Mouse (Mus musculus) forebrain, embryonic 15.5 days (tissue): ENCODE results near the gene Ropn1l. TPM values are rescaled to one million over a fixed set of nuclear protein-coding genes. Genes with fewer than 3 reads are reported as not detected.

ENCODE experiments used
- ATAC-seq: fragments of 200-750 bp; cut with Nextera tagmentation; replicated peaks from 2 replicates; pipeline ENCODE4 v1.8.0; 2017; ENCODE audit warnings: mild to moderate bottlenecking, moderate TSS enrichment, moderate library complexity
- H3K27ac ChIP-seq: fragments of 300-500 bp; sonication (generic); replicated peaks from 2 replicates; pipeline ENCODE4 v1.5.1; 2015; ENCODE audit warnings: mild to moderate bottlenecking, inconsistent platforms
- H3K27me3 ChIP-seq: fragments of 300-500 bp; sonication (generic); 2 replicates; pipeline ENCODE4 v1.6.1; 2015; ENCODE audit warnings: inconsistent platforms
- H3K36me3 ChIP-seq: fragments of 300-500 bp; sonication (generic); 2 replicates; pipeline ENCODE4 v1.6.1; 2015; ENCODE audit warnings: mild to moderate bottlenecking, inconsistent platforms
- H3K4me1 ChIP-seq: fragments of 300-500 bp; sonication (generic); 2 replicates; pipeline ENCODE4 v1.6.1; 2015; ENCODE audit warnings: inconsistent platforms
- H3K4me2 ChIP-seq: fragments of 300-500 bp; sonication (generic); replicated peaks from 2 replicates; pipeline ENCODE4 v1.6.1; 2015; ENCODE audit warnings: mild to moderate bottlenecking, inconsistent platforms
- H3K4me3 ChIP-seq: fragments of 300-500 bp; sonication (generic); 2 replicates; pipeline ENCODE4 v1.5.1; 2015; ENCODE audit warnings: mild to moderate bottlenecking, inconsistent platforms
- H3K9ac ChIP-seq: fragments of 300-500 bp; sonication (generic); replicated peaks from 2 replicates; pipeline ENCODE4 v1.6.1; 2015; ENCODE audit warnings: mild to moderate bottlenecking, inconsistent platforms
- H3K9me3 ChIP-seq: fragments of 300-500 bp; sonication (generic); 2 replicates; pipeline ENCODE4 v1.6.1; 2016; ENCODE audit warnings: inconsistent platforms
- WGBS: fragments of 180-500 bp; shearing (Covaris S2); methylation state at CpG from one replicate; pipeline ENCODE4 v1.1.7; 2015; ENCODE audit warnings: mixed read lengths; 5-methylcytosine and 5-hydroxymethylcytosine counted together
- polyA plus RNA-seq: library from polyadenylated mRNA; unstranded; fragments of >200 nt; fragmentation: Nextera tagmentation; extraction: Ambion mirVana; gene quantifications from 2 replicates; pipeline ENCODE4 v1.2.1, GENCODE M21; 2015

The Ropn1l gene
- polyA plus RNA-seq, 1 experiment from 2014 or later, result 1.9 TPM

DNA sequence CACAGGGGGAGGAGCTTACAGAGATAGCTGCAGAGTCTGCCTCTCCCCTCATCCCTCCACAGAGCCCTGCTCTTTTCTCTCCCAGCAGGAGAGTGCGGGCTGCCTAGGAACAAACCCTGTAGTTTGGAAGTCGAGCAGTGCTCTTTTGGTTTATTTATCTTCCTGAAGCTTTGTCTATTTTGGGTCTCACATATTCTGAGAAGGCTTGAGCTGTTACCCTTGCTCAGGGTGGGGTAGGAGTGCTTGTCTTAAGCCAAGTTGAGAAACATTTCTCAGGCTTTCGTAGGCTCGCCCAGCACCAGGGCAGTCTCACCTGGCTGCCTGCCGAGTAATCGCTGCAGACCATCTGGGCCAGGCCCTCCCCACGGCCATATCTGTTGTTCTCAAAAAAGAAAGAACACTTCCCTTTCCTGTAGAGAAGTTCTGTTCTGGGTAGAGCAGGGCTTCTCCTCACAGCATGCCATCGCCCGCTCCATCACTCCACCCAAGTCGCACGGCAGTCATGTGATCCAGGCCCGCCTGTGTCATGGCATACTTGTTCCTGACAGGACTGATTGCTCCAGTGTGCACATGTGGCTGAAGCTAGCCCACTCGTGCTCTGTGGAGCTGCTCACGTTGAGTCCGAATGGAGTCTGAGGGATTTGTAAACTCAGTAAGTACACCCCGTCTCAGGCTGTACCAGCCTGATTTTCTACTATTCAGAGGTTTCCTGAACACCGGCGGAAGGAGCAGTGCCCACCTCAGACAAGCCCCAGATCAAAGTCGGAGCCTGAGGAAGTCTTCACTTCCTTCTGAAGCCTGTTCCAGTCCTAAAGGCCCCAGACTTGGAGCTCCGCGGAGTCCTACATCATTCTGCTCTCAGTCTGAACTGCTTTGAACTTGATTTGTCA is 35.5 kb downstream of the Ropn1l start:
- 0 out of 2 replicates have a peak overlapping the region, but pooled peaks have one; percentile 3 for H3K27ac ChIP-seq
- no peak overlapping the region for H3K9ac ChIP-seq
- H3K27me3 ChIP-seq, result no peaks in the 10 kb centered on the region
- no peaks in the 10 kb centered on the region for H3K4me1 ChIP-seq
- H3K4me3 ChIP-seq, result no peak overlapping the region
- H3K4me2 ChIP-seq, result no peak overlapping the region
- no peaks in the 10 kb centered on the region for H3K9me3 ChIP-seq
- 78% methylated on average over 21 of the region's 21 CpGs for WGBS
- H3K36me3 ChIP-seq, result no peaks in the 10 kb centered on the region
- ATAC-seq, result peak; percentile 34; the same call in 1 of the 2 replicates

DNA sequence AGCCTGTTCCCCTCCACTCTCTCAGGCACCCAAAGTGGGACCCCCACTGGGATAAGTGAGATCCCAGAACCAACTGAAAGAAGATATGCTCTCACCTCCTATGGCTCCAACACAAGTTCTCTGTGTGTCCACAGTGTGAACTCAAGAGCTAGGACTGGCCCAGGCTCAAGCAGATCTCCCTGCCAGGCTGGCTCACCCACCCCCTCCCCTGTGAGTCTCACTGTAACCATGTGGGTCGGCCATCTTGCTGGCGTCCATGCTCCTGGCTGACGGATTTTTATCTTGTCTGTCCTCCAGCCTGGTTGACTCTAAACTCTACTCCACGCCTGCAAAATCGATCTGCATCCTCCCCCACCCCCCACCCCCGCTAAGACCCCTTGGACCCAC is 36.1 kb downstream of the Ropn1l start:
- no peaks in the 10 kb centered on the region for H3K36me3 ChIP-seq
- no peak overlapping the region for H3K9ac ChIP-seq
- no peaks in the 10 kb centered on the region for H3K4me1 ChIP-seq
- no peak overlapping the region for H3K27ac ChIP-seq
- no peaks in the 10 kb centered on the region for H3K27me3 ChIP-seq
- H3K4me3 ChIP-seq, result no peak overlapping the region
- no peak for ATAC-seq
- 77% methylated on average over 6 of the region's 6 CpGs for WGBS
- no peaks in the 10 kb centered on the region for H3K9me3 ChIP-seq
- no peak overlapping the region for H3K4me2 ChIP-seq

DNA sequence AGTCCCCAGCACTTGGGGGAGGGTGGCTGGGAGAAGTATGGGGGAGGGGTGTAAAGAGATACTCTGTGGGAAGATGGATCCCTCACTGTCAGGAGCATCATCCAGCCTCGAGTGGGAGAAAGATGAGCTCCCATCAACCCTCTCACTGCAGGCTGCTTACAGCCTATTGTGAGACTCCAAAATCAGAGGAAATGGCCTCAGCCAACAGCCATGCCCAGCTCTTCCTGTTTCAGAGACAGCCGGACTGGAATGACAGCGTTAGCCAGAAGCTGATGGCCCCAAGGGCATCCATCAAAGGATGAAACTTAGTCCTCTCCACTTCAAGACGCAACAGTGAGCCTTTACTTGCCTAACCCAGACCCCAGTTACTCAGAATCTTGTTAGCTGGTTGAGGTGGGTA is 38.4 kb downstream of the Ropn1l start:
- Histone ChIP-seq H3K4me1 (no peaks in the 10 kb centered on the region), H3K9me3 (no peaks in the 10 kb centered on the region), H3K9ac (no peak overlapping the region), H3K27ac (no peak overlapping the region), H3K36me3 (no peaks in the 10 kb centered on the region), H3K27me3 (no peaks in the 10 kb centered on the region), H3K4me3 (no peak overlapping the region), H3K4me2 (no peak overlapping the region)
- 80% methylated on average over 4 of the region's 4 CpGs for WGBS
- no peak for ATAC-seq

DNA sequence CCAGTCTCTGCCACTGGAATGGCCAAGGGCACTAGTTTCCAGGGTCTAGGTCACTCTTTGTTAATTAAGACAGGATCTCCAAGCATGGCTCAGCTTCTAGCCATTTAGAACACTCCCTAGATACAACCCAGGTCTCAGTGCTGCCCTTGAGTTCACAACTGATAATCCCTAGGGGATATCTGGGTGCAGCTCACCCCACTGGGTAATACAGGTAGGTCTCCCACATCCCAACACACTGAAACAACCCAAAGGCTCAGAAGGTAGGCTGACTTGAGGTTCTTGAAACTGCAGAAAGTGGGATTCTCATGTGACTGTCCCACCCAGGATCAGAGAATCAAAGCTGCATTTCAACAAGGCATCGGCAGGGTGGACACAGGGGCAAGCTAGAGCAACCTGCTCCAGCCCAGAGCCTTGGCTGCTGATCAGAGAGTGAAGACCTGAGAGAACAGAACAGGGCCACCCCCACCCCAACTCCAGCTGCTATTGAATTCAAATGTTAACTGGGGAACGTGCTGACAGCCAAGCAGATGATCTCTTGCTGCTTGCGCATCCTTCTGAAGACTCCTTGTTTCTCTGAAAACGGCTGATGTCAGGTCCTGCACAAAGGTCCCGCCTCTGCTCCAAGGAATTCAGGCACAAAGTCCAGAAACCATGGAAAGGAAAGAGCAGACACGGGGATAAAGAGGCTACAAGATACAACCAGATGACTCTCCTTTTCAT is 39.2 kb downstream of the Ropn1l start:
- Histone ChIP-seq H3K9me3 (no peaks in the 10 kb centered on the region), H3K27me3 (no peaks in the 10 kb centered on the region), H3K36me3 (no peaks in the 10 kb centered on the region), H3K9ac (no peak overlapping the region), H3K4me1 (no peaks in the 10 kb centered on the region), H3K27ac (no peak overlapping the region), H3K4me2 (no peak overlapping the region), H3K4me3 (no peak overlapping the region)
- no peak for ATAC-seq
- 54% methylated on average over 6 of the region's 6 CpGs for WGBS

DNA sequence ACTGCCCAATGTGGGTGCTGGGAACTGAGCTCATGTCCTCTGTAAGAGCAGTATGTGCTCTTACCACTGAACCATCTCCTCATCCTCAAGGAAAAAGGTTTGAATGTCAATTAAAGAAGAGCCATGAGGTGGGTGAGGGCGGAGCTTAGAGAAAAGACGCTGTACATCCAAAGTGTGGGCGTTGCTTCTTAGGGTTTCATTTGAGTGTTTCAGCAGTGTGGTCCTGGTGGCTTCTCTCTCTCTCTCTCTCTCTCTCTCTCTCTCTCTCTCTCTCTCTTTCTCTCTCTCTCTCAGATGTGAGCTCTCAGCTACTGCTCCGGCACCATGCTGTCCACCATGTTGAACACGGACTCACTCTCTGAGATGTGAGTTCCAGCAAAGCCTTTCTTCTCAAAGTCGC is 39.9 kb downstream of the Ropn1l start:
- no peaks in the 10 kb centered on the region for H3K36me3 ChIP-seq
- 90% methylated on average over 6 of the region's 6 CpGs for WGBS
- H3K4me2 ChIP-seq, result no peak overlapping the region
- H3K4me1 ChIP-seq, result no peaks in the 10 kb centered on the region
- no peak overlapping the region for H3K4me3 ChIP-seq
- no peaks in the 10 kb centered on the region for H3K27me3 ChIP-seq
- no peak for ATAC-seq
- no peaks in the 10 kb centered on the region for H3K9me3 ChIP-seq
- H3K9ac ChIP-seq, result no peak overlapping the region
- no peak overlapping the region for H3K27ac ChIP-seq

DNA sequence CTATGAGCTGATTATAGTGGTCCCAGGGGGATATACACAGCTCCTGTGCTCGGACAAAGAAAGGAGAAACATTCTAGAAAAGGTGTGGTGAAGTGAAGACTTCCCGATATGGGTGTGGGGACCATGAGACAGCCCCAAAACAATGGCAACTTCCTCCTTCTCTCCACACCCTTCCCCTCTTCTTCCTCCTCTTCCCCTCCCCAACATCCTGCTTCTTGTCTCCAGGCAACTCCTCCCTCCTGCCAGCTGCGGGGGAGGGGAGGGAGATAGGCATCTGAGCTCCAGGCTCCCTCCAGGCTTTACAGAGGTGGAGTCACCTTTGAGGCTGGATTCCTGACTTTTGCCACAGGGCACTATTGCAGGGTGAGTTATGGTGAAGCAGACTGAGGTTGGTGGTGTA is 40.6 kb downstream of the Ropn1l start:
- H3K4me2 ChIP-seq, result no peak overlapping the region
- H3K27me3 ChIP-seq, result no peaks in the 10 kb centered on the region
- H3K4me3 ChIP-seq, result no peak overlapping the region
- H3K36me3 ChIP-seq, result no peaks in the 10 kb centered on the region
- no peak for ATAC-seq
- no peaks in the 10 kb centered on the region for H3K4me1 ChIP-seq
- no peaks in the 10 kb centered on the region for H3K9me3 ChIP-seq
- no peak overlapping the region for H3K9ac ChIP-seq
- WGBS, result 51% methylated on average over 3 of the region's 3 CpGs
- no peak overlapping the region for H3K27ac ChIP-seq

DNA sequence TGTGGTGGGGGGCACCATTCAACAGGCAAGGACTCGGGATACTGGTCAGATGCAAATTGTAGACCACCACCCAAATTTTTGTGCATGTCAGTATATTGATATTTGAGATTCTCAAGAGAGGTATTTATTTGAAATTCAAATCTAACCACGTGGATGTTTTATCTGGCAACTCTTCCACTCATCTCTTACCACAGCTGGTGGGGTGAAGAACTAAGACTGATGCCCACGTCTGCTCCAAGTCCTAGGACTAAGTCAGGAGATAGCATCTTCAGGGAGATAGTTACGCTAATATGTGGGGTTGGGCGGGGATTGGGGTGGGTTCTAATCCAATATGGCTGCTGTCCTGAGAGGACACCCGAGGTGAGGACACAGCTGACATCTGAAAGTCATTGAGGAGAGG is 41.1 kb downstream of the Ropn1l start:
- 88% methylated on average over 6 of the region's 6 CpGs for WGBS
- H3K4me3 ChIP-seq, result no peak overlapping the region

DNA sequence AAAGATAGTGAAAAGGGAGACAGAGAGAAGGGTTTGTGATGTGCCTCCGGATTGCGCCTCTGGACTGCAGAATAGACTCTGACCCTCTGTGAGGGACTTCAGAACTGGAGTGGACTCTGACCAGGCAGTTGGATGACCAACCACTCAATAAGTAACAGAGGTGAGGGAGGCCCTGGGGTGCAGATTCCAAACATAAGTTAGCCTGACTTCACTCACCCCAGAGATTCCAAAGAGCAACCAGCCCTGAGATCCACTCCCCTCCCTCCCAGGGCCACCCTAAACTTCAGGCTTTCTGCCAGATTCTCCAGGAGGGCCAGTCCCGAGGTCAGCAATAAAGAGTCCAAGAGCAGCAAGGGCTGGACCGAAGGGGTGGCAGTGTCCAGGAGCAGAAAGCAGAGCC is 46.0 kb downstream of the Ropn1l start:
- Histone ChIP-seq H3K4me1 (peaks cover 5% of the 10 kb centered on the region; the same call in 1 of the 2 replicates), H3K9ac (no peak overlapping the region), H3K4me2 (no peak overlapping the region), H3K9me3 (no peaks in the 10 kb centered on the region), H3K4me3 (no peak overlapping the region), H3K27me3 (no peaks in the 10 kb centered on the region), H3K27ac (no peak overlapping the region), H3K36me3 (no peaks in the 10 kb centered on the region)
- 86% methylated on average over 4 of the region's 4 CpGs for WGBS
- ATAC-seq, result no peak

More for the DNA sequence above, 41.1 kb downstream of the Ropn1l start:
- Histone ChIP-seq H3K27ac (no peak overlapping the region), H3K9ac (no peak overlapping the region), H3K27me3 (no peaks in the 10 kb centered on the region), H3K4me1 (no peaks in the 10 kb centered on the region), H3K36me3 (no peaks in the 10 kb centered on the region), H3K4me2 (no peak overlapping the region), H3K9me3 (no peaks in the 10 kb centered on the region)
- no peak for ATAC-seq

DNA sequence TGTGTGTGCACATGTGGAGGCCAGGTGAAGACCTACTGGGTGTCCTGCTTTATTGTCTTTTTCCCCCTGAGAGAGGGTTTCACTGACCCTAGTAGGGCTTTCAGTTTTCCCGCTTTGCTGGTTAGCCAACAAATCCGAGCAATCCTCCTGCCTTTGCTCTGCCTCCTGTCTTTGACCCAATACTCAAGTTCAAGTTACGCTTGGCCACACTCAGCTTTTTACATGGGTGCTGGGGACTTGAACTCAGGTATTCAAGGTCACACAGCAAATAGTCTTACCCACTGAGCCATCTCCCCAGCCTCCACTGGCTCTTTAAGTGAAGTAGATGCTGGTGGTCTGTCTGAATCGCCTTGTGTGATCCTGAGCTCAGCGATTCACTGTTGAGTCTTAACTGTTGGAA is 46.7 kb downstream of the Ropn1l start:
- H3K4me1 ChIP-seq, result peaks cover 5% of the 10 kb centered on the region; the same call in 1 of the 2 replicates
- H3K36me3 ChIP-seq, result no peaks in the 10 kb centered on the region
- ATAC-seq, result no peak
- no peaks in the 10 kb centered on the region for H3K9me3 ChIP-seq
- H3K27ac ChIP-seq, result no peak overlapping the region
- H3K4me2 ChIP-seq, result no peak overlapping the region
- H3K4me3 ChIP-seq, result no peak overlapping the region
- no peak overlapping the region for H3K9ac ChIP-seq
- H3K27me3 ChIP-seq, result no peaks in the 10 kb centered on the region
- WGBS, result 89% methylated on average over 5 of the region's 5 CpGs

DNA sequence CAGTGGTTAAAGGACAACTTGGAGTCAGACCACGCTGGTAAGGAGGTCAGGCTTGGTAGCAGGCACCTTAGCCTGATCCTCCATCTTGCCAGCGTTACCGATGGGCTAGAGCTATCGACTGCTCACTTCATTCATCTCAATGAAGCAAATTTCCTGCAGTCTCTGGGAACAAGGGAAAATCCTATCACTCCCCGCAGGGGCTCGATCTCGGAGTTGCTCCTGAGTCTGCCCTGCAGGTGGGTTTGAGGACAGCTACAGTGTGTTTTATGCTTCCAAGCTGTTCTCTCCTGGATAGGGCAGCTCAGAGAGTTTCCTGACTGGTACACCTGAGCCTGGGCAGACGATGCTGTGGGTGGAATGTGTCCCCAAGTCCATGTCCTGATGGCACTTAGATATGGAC is 49.2 kb downstream of the Ropn1l start:
- no peak overlapping the region for H3K9ac ChIP-seq
- H3K36me3 ChIP-seq, result no peaks in the 10 kb centered on the region
- 84% methylated on average over 8 of the region's 8 CpGs for WGBS
- no peaks in the 10 kb centered on the region for H3K27me3 ChIP-seq
- peaks cover 5% of the 10 kb centered on the region; the same call in 1 of the 2 replicates for H3K4me1 ChIP-seq
- H3K4me3 ChIP-seq, result no peak overlapping the region
- H3K4me2 ChIP-seq, result no peak overlapping the region
- H3K9me3 ChIP-seq, result no peaks in the 10 kb centered on the region
- H3K27ac ChIP-seq, result no peak overlapping the region
- ATAC-seq, result no peak

DNA sequence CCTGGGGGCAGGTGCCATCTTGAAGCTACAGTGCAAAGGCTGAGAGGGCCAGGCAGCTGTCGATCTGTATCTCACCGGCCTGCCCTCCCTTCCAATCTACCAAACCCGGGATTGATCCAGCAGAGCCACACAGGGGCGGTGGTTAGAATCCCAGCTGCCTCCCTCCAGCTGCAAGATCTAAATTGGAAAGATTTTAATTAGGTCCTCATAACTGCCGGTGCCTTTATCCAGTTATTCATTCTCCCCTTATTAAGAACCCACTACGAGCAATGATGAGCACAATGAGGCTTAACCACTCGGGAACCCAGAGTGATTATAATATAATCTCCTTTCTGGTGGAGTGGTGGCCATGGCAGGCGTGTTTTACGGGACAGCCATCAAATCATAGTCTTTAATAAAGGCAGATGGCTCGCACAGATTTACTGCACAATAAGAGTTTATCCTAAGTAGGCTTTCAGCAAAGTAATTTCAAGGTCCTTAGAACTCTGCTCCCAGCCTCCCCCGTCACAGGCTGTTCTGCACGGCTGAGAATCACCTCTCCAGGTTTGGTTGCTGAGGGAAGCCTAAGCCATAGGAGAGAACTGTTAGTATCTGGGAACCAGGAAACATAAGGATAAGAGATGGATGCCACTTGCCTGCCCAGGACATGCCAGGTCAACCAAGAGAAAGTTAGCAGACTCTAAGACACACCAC is 51.2 kb downstream of the Ropn1l start:
- WGBS, result 16% methylated on average over 12 of the region's 12 CpGs

DNA sequence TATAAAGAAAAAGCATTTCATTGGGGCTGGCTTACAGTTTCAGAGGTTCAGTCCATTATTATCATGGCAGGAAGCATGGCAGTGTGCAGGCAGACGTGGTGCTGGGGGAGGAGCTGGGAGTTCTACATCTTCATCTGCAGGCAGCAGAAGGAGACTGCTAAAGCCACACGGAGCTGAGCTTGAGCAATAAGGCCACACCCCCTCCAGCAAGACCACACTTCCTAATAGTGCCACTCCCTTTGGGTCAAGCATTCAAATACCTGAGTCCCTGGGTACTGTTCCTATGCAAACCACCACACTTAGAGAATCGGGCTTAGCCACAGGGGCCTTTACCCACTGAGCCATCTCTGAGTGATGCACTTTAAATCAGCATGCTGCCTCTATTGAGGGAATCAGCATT is 52.6 kb downstream of the Ropn1l start:
- Histone ChIP-seq H3K4me1 (peaks cover 5% of the 10 kb centered on the region; the same call in 1 of the 2 replicates), H3K9me3 (no peaks in the 10 kb centered on the region), H3K9ac (no peak overlapping the region), H3K27ac (no peak overlapping the region), H3K4me3 (no peak overlapping the region), H3K27me3 (no peaks in the 10 kb centered on the region), H3K4me2 (no peak overlapping the region), H3K36me3 (no peaks in the 10 kb centered on the region)
- 48% methylated on average over 3 of the region's 3 CpGs for WGBS
- no peak for ATAC-seq

More for the DNA sequence above, 51.2 kb downstream of the Ropn1l start:
- Histone ChIP-seq H3K4me3 (no peak overlapping the region), H3K27ac (no peak overlapping the region), H3K27me3 (no peaks in the 10 kb centered on the region), H3K9me3 (no peaks in the 10 kb centered on the region), H3K4me2 (no peak overlapping the region), H3K4me1 (peaks cover 5% of the 10 kb centered on the region; the same call in 1 of the 2 replicates), H3K9ac (no peak overlapping the region), H3K36me3 (no peaks in the 10 kb centered on the region)
- ATAC-seq, result peak; percentile 55; the same call in 1 of the 2 replicates
